Mouse (Mus musculus) forebrain, embryonic 14.5 days (tissue): Measurements from ENCODE around the gene Katnb1. TPM values are rescaled to one million over a fixed set of nuclear protein-coding genes. Genes with fewer than 3 reads are reported as not detected.

Experiments used
- ATAC-seq: fragments of 200-750 bp; cut with Nextera tagmentation; 2 replicates; pipeline ENCODE4 v1.8.0; 2017; ENCODE audit warnings: mild to moderate bottlenecking, moderate library complexity
- DNase-seq: peaks from one replicate; pipeline ENCODE4 v3.0.0-alpha.2; 2015; ENCODE audit warnings: low spot score
- H3K27ac ChIP-seq: fragments of 300-500 bp; sonication (generic); 2 replicates; pipeline ENCODE4 v1.5.1; 2014; ENCODE audit warnings: low read depth, mild to moderate bottlenecking, control low read depth, low read length, moderate library complexity
- H3K27me3 ChIP-seq: fragments of 300-500 bp; sonication (generic); replicated peaks from 2 replicates; pipeline ENCODE4 v1.6.1; 2014; ENCODE audit warnings: low read length, control low read depth, mixed read lengths; ENCODE audit not compliant: control insufficient read depth, insufficient read depth
- H3K36me3 ChIP-seq: fragments of 300-500 bp; sonication (generic); 2 replicates; pipeline ENCODE4 v1.6.1; 2014; ENCODE audit warnings: low read length, control low read depth; ENCODE audit not compliant: control insufficient read depth, insufficient read depth
- H3K4me1 ChIP-seq: fragments of 300-500 bp; sonication (generic); 2 replicates; pipeline ENCODE4 v1.6.1; 2014; ENCODE audit warnings: antibody characterized with exemption, low read length, control low read depth; ENCODE audit not compliant: control insufficient read depth, insufficient read depth
- H3K4me2 ChIP-seq: fragments of 300-500 bp; sonication (generic); 2 replicates; pipeline ENCODE4 v1.6.1; 2014; ENCODE audit warnings: mild to moderate bottlenecking, control low read depth, low read length
- H3K4me3 ChIP-seq: fragments of 300-500 bp; sonication (generic); 2 replicates; pipeline ENCODE4 v1.5.1; 2014; ENCODE audit warnings: low read depth, low read length, control low read depth
- H3K9ac ChIP-seq: fragments of 300-500 bp; sonication (generic); 2 replicates; pipeline ENCODE4 v1.6.1; 2014; ENCODE audit warnings: mild to moderate bottlenecking, low read length, control low read depth, moderate library complexity
- H3K9me3 ChIP-seq: fragments of 300-500 bp; sonication (generic); replicated peaks from 2 replicates; pipeline ENCODE4 v1.6.1; 2016; ENCODE audit warnings: low read length, control low read depth, mixed read lengths; ENCODE audit not compliant: control insufficient read depth
- WGBS: fragments of 180-500 bp; shearing (Covaris S2); extraction: QIAGEN DNeasy Blood & Tissue Kit; methylation state at CpG from one replicate; pipeline ENCODE4 v1.1.7; 2014; 5-methylcytosine and 5-hydroxymethylcytosine counted together
- polyA plus RNA-seq: library from polyadenylated mRNA; unstranded; fragments of >200 nt; fragmentation: Nextera tagmentation; extraction: Ambion mirVana; gene quantifications from 2 replicates; pipeline ENCODE4 v1.2.1, GENCODE M21; 2014

The Katnb1 gene
- polyA plus RNA-seq, 1 experiment from 2014 or later: 26.2 TPM

DNA sequence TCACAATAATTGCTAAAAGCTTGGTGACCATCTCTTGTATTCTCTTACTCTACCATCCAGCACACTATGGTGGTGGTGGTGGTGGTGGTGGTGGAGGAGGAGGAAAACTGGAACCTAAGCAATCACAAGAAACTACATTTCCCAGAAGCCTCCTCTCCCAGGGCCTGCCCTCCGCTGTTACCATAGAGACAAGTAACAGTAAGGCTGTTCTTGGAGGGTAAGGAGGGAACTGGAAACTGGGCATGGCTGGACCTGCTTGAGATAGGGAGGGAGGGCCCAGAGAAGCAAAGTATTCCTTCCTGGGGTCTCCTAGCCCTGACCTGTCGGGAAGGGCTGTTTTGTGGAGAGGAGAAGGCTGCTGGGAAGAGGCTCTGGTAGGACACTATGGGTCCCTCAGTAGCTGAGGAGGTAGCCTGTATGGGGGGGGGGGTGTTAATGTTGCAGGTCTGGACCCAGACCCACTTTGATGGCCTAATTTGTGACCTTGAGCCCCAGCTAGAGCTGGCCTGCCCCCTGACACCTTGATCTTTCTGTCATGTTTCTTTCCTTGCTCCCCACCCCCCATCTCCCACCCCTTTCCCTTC, 26.0 kb upstream of the Katnb1 start, which contains the start of gene Drc7:
Drc7 (plus strand) TSS at position 177 of the 584 bp plus-strand sequence.
- no peak within 1 kb of the TSS for H3K4me3 ChIP-seq
- H3K27ac ChIP-seq: no peak within 1 kb of the TSS
- DNase-seq: peak; percentile 71
- H3K9ac ChIP-seq: no peak within 1 kb of the TSS
- no peaks in the 10 kb centered on the region for H3K9me3 ChIP-seq
- ATAC-seq: peak; percentile 73; the same call in 1 of the 2 replicates
- H3K4me2 ChIP-seq: no peak within 1 kb of the TSS
- no peaks in the 10 kb centered on the region for H3K36me3 ChIP-seq
- no peaks in the 10 kb centered on the region for H3K4me1 ChIP-seq
- H3K27me3 ChIP-seq: no peaks in the 10 kb centered on the region
- 27% methylated on average over 2 of the region's 2 CpGs for WGBS

DNA sequence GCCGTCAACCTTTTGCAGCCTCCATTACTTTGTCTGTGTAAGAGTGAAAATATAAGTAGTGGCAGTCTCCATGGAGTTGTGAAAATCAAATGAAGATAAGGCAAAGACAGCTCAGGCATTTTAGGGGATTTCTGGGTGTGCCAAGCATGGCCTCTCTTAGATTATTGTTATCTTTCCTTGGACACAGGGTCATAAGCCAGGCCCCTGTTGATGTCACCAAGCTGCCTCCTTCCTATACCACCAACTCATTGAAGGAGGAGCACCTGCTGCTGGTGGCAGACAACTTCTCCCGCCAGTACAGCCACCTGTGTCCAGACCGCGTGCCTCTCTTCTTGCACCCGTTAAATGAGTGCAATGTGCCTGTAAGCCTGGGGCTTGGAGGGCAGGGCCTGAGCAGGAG, 24.6 kb upstream of the Katnb1 start:
- DNase-seq (no peak), ATAC-seq (no peak)
- H3K27me3 ChIP-seq: no peaks in the 10 kb centered on the region
- no peak overlapping the region for H3K9ac ChIP-seq
- no peak overlapping the region for H3K4me2 ChIP-seq
- no peaks in the 10 kb centered on the region for H3K36me3 ChIP-seq
- no peaks in the 10 kb centered on the region for H3K4me1 ChIP-seq
- H3K9me3 ChIP-seq: no peaks in the 10 kb centered on the region
- no peak overlapping the region for H3K27ac ChIP-seq
- H3K4me3 ChIP-seq: no peak overlapping the region
- 79% methylated on average over 5 of the region's 5 CpGs for WGBS

GRCm38 (mm10) chr8:95058661-95059060, 22.3 kb upstream of the Katnb1 start:
- WGBS: 87% methylated on average over 6 of the region's 6 CpGs
- H3K27me3 ChIP-seq: no peaks in the 10 kb centered on the region
- ATAC-seq: no peak
- H3K9ac ChIP-seq: no peak overlapping the region
- no peaks in the 10 kb centered on the region for H3K4me1 ChIP-seq
- H3K27ac ChIP-seq: no peak overlapping the region
- no peaks in the 10 kb centered on the region for H3K9me3 ChIP-seq
- H3K4me2 ChIP-seq: no peak overlapping the region
- no peak overlapping the region for H3K4me3 ChIP-seq
- H3K36me3 ChIP-seq: no peaks in the 10 kb centered on the region
- no peak for DNase-seq

DNA sequence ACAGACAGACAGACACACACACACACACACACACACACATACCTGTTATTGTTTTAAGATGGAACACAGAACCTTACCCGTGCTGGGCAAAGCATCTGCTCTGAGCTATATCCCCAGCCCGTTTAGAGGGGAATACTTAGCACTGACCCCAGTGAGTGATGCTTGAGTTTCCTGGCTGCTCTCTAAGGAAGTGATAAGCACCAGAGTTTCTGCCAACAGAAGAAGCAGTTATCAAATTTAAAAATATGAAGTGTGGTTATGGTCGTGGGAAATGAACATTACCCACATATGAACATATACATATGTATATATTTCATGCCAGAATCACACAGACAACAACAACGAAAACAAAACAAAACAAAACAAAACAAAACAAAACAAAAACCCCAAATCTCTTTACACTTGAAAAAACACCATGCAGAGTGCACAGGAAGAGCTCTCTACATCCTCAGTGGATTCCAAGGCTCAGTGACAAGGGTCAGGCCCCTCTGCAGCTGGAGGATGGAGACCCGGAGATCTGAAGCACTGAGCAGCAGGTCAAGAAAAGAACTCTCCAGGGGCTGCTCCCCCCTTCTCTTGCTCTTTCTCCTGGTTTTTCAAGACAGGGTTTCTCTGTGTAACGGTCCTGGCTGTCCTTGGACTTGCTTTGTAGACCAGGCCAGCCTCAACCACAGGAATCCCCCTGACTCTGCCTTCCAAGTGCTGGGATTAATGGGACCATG, 21.0 kb upstream of the Katnb1 start:
- no peaks in the 10 kb centered on the region for H3K27me3 ChIP-seq
- no peaks in the 10 kb centered on the region for H3K4me1 ChIP-seq

GRCm38 (mm10) chr8:95064531-95064930, 16.5 kb upstream of the Katnb1 start:
- Histone ChIP-seq H3K27me3 (no peaks in the 10 kb centered on the region), H3K4me1 (no peaks in the 10 kb centered on the region), H3K9me3 (no peaks in the 10 kb centered on the region), H3K4me2 (no peak overlapping the region), H3K9ac (no peak overlapping the region), H3K36me3 (no peaks in the 10 kb centered on the region), H3K4me3 (no peak overlapping the region), H3K27ac (no peak overlapping the region)
- 84% methylated on average over 2 of the region's 2 CpGs for WGBS
- DNase-seq (peak; percentile 11), ATAC-seq (no peak)

More for the DNA sequence above, 21.0 kb upstream of the Katnb1 start:
- DNase-seq (no peak), ATAC-seq (no peak)
- Histone ChIP-seq H3K4me3 (no peak overlapping the region), H3K4me2 (no peak overlapping the region), H3K9me3 (no peaks in the 10 kb centered on the region), H3K27ac (no peak overlapping the region), H3K9ac (no peak overlapping the region), H3K36me3 (no peaks in the 10 kb centered on the region)
- 71% methylated on average over 6 of the region's 6 CpGs for WGBS

DNA sequence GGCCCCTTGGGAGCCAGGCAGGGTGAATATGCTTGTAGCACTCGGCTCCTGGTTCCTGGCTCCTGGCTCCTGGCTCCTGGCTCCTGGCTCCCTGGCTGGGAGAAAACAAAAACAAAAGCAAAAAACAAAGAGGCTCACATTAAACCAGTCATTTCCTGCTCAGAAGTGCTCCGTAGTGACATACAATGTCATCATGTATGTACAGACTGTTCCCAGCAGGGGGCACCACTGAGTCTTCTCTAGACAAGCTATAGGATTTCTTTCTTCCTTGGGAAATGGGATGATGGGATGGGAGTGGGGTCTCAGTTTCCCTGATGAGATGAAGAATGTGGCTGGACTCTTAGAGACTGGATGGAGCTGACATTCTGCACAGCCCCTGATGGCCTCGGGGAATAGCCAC, 13.4 kb upstream of the Katnb1 start:
- Histone ChIP-seq H3K27me3 (no peaks in the 10 kb centered on the region), H3K9me3 (no peaks in the 10 kb centered on the region), H3K36me3 (no peaks in the 10 kb centered on the region), H3K4me3 (no peak overlapping the region), H3K4me2 (no peak overlapping the region), H3K9ac (no peak overlapping the region), H3K27ac (no peak overlapping the region), H3K4me1 (no peaks in the 10 kb centered on the region)
- DNase-seq: peak; percentile 68
- no peak for ATAC-seq
- 48% methylated on average over 3 of the region's 3 CpGs for WGBS

DNA sequence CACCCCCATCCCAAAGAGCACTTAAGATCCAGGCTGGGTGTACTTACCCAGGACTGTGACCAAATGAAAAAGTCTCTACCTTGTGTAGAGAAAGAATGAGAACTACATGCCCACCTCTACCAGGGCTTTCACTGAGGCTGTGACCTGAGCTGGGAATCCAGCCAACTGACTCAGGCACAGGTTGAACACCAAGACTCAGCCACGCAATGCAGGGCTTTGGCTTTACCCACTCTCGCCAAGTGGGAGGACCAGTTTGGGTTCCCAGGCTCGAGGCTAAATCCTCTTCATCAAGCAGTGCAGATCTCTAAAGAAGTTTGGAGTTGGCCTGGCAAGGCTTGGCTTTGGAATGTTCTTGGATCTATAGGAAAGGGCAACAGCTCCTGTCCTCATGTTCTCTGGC, 5.5 kb upstream of the Katnb1 start:
- Histone ChIP-seq H3K4me2 (no peak overlapping the region), H3K9me3 (no peaks in the 10 kb centered on the region), H3K9ac (no peak overlapping the region), H3K4me1 (no peaks in the 10 kb centered on the region), H3K27me3 (no peaks in the 10 kb centered on the region), H3K4me3 (no peak overlapping the region), H3K27ac (no peak overlapping the region), H3K36me3 (no peaks in the 10 kb centered on the region)
- DNase-seq: no peak
- no peak for ATAC-seq
- 71% methylated on average over 3 of the region's 3 CpGs for WGBS

DNA sequence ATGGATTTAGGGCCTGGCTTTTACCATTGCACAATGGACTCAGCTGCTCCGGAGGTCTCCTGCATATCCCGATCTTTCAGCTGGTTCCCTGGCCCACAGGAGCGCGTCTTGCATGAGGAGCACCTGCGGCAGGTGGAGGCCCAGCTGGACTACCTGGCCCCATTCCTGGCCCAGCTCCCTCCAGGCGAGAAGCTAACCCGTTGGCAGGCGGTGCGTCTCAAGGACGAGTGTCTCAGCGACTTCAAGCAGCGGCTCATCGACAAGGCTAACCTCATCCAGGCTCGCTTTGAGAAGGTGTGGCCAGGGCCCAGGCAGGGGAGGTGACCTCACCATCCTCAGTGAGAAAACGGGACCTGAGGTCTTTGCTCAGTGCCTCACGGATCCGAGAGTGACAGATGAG, 4.8 kb upstream of the Katnb1 start:
- no peak overlapping the region for H3K27ac ChIP-seq
- H3K4me1 ChIP-seq: no peaks in the 10 kb centered on the region
- DNase-seq: no peak
- no peak overlapping the region for H3K9ac ChIP-seq
- no peaks in the 10 kb centered on the region for H3K27me3 ChIP-seq
- H3K4me3 ChIP-seq: no peak overlapping the region
- 84% methylated on average over 17 of the region's 17 CpGs for WGBS
- no peak overlapping the region for H3K4me2 ChIP-seq
- H3K36me3 ChIP-seq: no peaks in the 10 kb centered on the region
- H3K9me3 ChIP-seq: no peaks in the 10 kb centered on the region
- no peak for ATAC-seq

DNA sequence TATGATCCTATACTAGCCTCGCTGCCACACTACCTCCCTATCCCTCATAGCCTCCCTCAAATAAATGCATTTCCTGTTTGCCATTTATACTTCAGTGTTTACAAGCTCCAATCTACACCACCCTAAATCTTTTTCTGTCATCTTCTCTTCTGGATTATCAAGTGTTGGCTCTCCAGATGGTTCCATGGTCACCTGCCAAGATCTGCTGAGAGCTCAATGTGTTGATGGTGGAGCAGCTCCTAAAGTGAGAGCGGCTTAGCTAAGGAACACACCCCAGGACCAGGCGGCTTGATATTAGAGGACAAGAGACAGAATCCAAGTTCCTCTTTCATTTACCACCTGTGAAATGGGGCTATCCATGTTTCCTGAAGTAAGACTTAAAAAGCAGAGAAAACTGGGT, 2.9 kb upstream of the Katnb1 start:
- Histone ChIP-seq H3K4me2 (no peak overlapping the region), H3K4me1 (peaks cover 10% of the 10 kb centered on the region), H3K27ac (no peak overlapping the region), H3K36me3 (peaks cover 3% of the 10 kb centered on the region; the same call in 1 of the 2 replicates), H3K9ac (no peak overlapping the region), H3K4me3 (no peak overlapping the region), H3K27me3 (no peaks in the 10 kb centered on the region), H3K9me3 (no peaks in the 10 kb centered on the region)
- 84% methylated on average over 3 of the region's 3 CpGs for WGBS
- DNase-seq (no peak), ATAC-seq (no peak)
